Mouse (Mus musculus) spleen, adult 2 months (tissue): Measurements from ENCODE around the gene Ces1h.

Experiments used
- CTCF ChIP-seq: fragments of 200-500 bp; IDR thresholded peaks from 2 replicates; pipeline ENCODE4 v1.5.1; 2011; ENCODE audit warnings: mild to moderate bottlenecking, inconsistent platforms; ENCODE audit not compliant: insufficient read depth, insufficient read length, insufficient replicate concordance; ENCODE audit errors: extremely low read depth
- POLR2A ChIP-seq: fragments of 200-500 bp; IDR thresholded peaks from 2 replicates; pipeline ENCODE4 v1.6.1; 2011; ENCODE audit warnings: low read depth, low read length, inconsistent platforms

- TF ChIP-seq CTCF (no peak), POLR2A (no peak)
Measured at GRCm38 (mm10) chr8:93331151-93331550, 48.4 kb downstream of the Ces1h start.
